ENCODE assay signal across 7 mouse cellular contexts in the genomic region with DNA sequence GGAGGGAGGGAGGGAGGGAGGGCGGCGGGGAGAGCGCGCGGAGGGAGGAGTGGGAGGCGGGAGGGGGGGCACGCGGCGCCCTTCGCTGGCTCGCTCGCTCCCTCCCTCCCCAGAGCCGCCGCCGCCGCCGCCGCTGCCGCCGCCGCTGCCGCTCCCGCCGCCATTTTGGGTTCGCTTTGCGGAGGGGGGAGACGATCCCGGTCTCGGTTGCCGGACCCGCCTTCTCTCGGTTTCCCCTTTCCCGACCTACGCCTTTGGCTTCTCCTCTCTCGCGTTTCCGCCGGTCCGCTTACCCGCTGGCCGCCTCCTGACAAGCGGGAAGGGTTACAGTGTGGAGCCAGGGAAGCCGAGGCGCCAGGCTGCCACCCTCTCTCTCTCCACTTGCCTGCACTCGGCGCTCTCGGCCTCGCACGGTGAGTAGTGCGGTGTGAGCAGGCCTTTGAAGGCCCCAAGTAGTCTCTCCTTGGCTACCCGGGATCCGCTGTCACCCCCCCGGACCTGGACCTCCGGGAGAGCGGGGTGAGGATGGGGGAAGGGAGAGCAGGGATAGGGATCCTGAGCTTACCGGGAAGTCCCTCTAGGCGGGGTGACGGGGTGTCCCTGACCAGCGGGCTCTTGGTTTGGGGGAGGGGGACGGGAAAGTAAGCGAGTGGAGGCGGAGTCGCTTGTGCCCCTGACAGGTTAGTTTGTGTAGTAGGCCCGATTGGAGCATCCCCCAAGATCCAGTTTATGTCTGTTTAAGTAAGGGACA. TPM values are rescaled to one million over a fixed set of nuclear protein-coding genes. Genes with fewer than 3 reads are reported as not detected.
A peak's percentile ranks its signal among the peaks of the same experiment; 100 is the strongest.
DNase-seq lines count a peak whose midpoint lies in the region; ATAC-seq and TF ChIP-seq lines count a peak whose summit lies in the region.

A gene (plus strand): TSS at position 47 of the 751 bp plus-strand sequence.
A gene (minus strand): TSS at position 606 of the 751 bp plus-strand sequence.

- peak within 1 kb of the TSS; percentile 80 for H3K4me2 ChIP-seq in intestine, embryonic 14.5 days (ENCODE audit: low read length)

- peak; percentile 79 for ATAC-seq in intestine, embryonic 14.5 days (replicated peaks; ENCODE audit: low FRiP score, low TSS enrichment, low read depth)

- H3K4me1 ChIP-seq in intestine, embryonic 14.5 days (replicated peaks; ENCODE audit: control insufficient read depth, insufficient read depth, low read length) = peaks cover 22% of the 10 kb centered on the region
- H3K4me1 ChIP-seq in small intestine, adult 2 months (ENCODE audit: control insufficient read depth, insufficient read depth, insufficient read length, low read length) = no peaks in the 10 kb centered on the region

- 1% methylated on average over 35 of the region's 64 CpGs for WGBS in intestine, embryonic 14.5 days
- WGBS in small intestine, adult 2 months = 1% methylated on average over 40 of the region's 64 CpGs

- intact Hi-C loops in gastrocnemius, postnatal 36 days (cut with DNase I) = no loop called here
- intact Hi-C loops in left cerebral cortex, postnatal 25 days (cut with DNase I) = loop anchor here (10.0 kb wide), 1 partner anchor 364 kb away; no protein-coding TSS in a partner anchor

- peak within 1 kb of the TSS; percentile 96 for H3K4me3 ChIP-seq in intestine, embryonic 14.5 days (ENCODE audit: low read depth, low read length)
- peak within 1 kb of the TSS; percentile 88 for H3K4me3 ChIP-seq in small intestine, adult 2 months (ENCODE audit: low read depth, low read length)

- DNase-seq in adrenal gland, adult 2 months = peak; percentile 91
- DNase-seq in embryo, embryonic 11.5 days (ENCODE audit: low read depth, low spot score) = peak; percentile 67
- DNase-seq in gastrocnemius, postnatal 36 days = peak; percentile 59 to 77
- DNase-seq in intestine, embryonic 14.5 days (ENCODE audit: low spot score) = peak; percentile 94
- peak; percentile 71 to 79 for DNase-seq in left cerebral cortex, postnatal 25 days (ENCODE audit: low spot score in 2 of 2)
- peak; percentile 83 for DNase-seq in mesoderm, embryonic 11.5 days (ENCODE audit: low read depth, low spot score)

- H3K36me3 ChIP-seq in intestine, embryonic 14.5 days (ENCODE audit: control insufficient read depth, insufficient read depth, low read length) = no peaks in the 10 kb centered on the region
- no peaks in the 10 kb centered on the region for H3K36me3 ChIP-seq in small intestine, adult 2 months (ENCODE audit: control insufficient read depth, insufficient read depth, low read length)

- TF ChIP-seq POLR2A in small intestine, adult 2 months (IDR thresholded peaks at IDR 0.05; ENCODE audit: low read depth, low read length) = peak; percentile 51; the same call in 1 of the 2 replicates

- peak; percentile 27; the same call in 1 of the 2 replicates for TF ChIP-seq CTCF in small intestine, adult 2 months (IDR thresholded peaks at IDR 0.05; ENCODE audit: extremely low read depth, insufficient read length, insufficient replicate concordance, low read depth, low read length)

- no peaks in the 10 kb centered on the region for H3K9me3 ChIP-seq in intestine, embryonic 14.5 days (ENCODE audit: control insufficient read depth, low read length)

- peak within 1 kb of the TSS; percentile 95 for H3K9ac ChIP-seq in intestine, embryonic 14.5 days (ENCODE audit: low read length)

- peak within 1 kb of the TSS; percentile 100 for H3K27ac ChIP-seq in intestine, embryonic 14.5 days (ENCODE audit: low read depth)
- H3K27ac ChIP-seq in small intestine, adult 2 months (ENCODE audit: insufficient read depth, low read depth, low read length) = peak within 1 kb of the TSS; percentile 98

- no peaks in the 10 kb centered on the region for H3K27me3 ChIP-seq in intestine, embryonic 14.5 days (replicated peaks; ENCODE audit: control insufficient read depth, insufficient read depth, low read length)
- H3K27me3 ChIP-seq in small intestine, adult 2 months (ENCODE audit: control insufficient read depth, insufficient read depth, low read length) = no peaks in the 10 kb centered on the region

RNA-seq across cellular contexts. Expression of the first gene that starts in this region (rescaled TPM):
- 10 to 100 TPM; 38.3 to 57.0 TPM for total RNA-seq in adrenal gland, adult 2 months (2021)
- polyA plus RNA-seq in adrenal gland, adult 2 months (2012; rRNA removed) = 3.9 and 4.9 TPM in 2 replicates
- 10 to 100 TPM; 23.2 to 29.5 TPM for total RNA-seq in gastrocnemius, postnatal 36 days (2021)
- polyA plus RNA-seq in intestine, embryonic 14.5 days (2014; fragmentation: Nextera tagmentation; extraction: Ambion mirVana) = 21.5 and 23.1 TPM in 2 replicates
- total RNA-seq in left cerebral cortex, postnatal 25 days (2021) = 10 to 100 TPM; 79.1 to 83.5 TPM
- polyA plus RNA-seq in small intestine, adult 2 months (2012; rRNA removed) = 1.7 and 3.9 TPM in 2 replicates

RNA-seq across cellular contexts. Expression of the second gene that starts in this region (rescaled TPM):
- total RNA-seq in adrenal gland, adult 2 months (2021) = 100 to 1,000 TPM; 129 to 130 TPM
- polyA plus RNA-seq in adrenal gland, adult 2 months (2012; rRNA removed) = 26.2 and 30.4 TPM in 2 replicates
- 10 to 100 TPM; 62.4 to 76.1 TPM for total RNA-seq in gastrocnemius, postnatal 36 days (2021)
- 150 and 155 TPM in 2 replicates for polyA plus RNA-seq in intestine, embryonic 14.5 days (2014; fragmentation: Nextera tagmentation; extraction: Ambion mirVana)
- 100 to 1,000 TPM; 103 to 104 TPM for total RNA-seq in left cerebral cortex, postnatal 25 days (2021)
- polyA plus RNA-seq in small intestine, adult 2 months (2012; rRNA removed) = 12.9 and 26.8 TPM in 2 replicates

Comparison
In these comparisons a context has a peak if more than half of its experiments do, and no peak if none do; other contexts are left out.
1. Peak in every context shown above with its lines: DNase-seq, ATAC-seq, H3K4me3 ChIP-seq and H3K27ac ChIP-seq.